Mouse (Mus musculus): ENCODE measurements around the gene Trpm2. TPM values are rescaled to one million over a fixed set of nuclear protein-coding genes. Genes with fewer than 3 reads are reported as not detected.

The Trpm2 gene
- polyA plus RNA-seq, 1 experiment from 2014 or later = 0.63 TPM

- Histone ChIP-seq H3K4me3 (ENCODE audit: low read depth, low read length) (peak overlapping the region; percentile 56), H3K36me3 (ENCODE audit: insufficient read depth) (no peaks in the 10 kb centered on the region), H3K27ac (ENCODE audit: low read depth) (no peak overlapping the region), H3K9ac (peak overlapping the region; percentile 62), H3K4me2 (peak overlapping the region; percentile 80), H3K9me3 (ENCODE audit: low read depth, low read length) (no peaks in the 10 kb centered on the region), H3K4me1 (ENCODE audit: insufficient read depth) (peaks cover 4% of the 10 kb centered on the region; the same call in 1 of the 2 replicates), H3K27me3 (ENCODE audit: insufficient read depth, low read length) (no peaks in the 10 kb centered on the region; the same call in 1 of the 2 replicates)
- ATAC-seq (ENCODE audit: insufficient read depth) (peak; percentile 63; the same call in 1 of the 2 replicates), DNase-seq (peak; percentile 66)
- no peak for TF ChIP-seq CTCF (IDR thresholded peaks at IDR 0.05; ENCODE audit: low read depth)
- WGBS = 3% methylated on average over 14 of the region's 14 CpGs
Measured at GRCm38 (mm10) chr10:77901871-77902210, 68.5 kb downstream of the Trpm2 start.

GRCm38 (mm10) chr10:77900903-77901818 is 69.2 kb downstream of the Trpm2 start:
- Histone ChIP-seq H3K27ac (ENCODE audit: low read depth) (no peak overlapping the region), H3K36me3 (ENCODE audit: insufficient read depth) (no peaks in the 10 kb centered on the region), H3K9ac (no peak overlapping the region), H3K4me1 (ENCODE audit: insufficient read depth) (peaks cover 4% of the 10 kb centered on the region; the same call in 1 of the 2 replicates), H3K4me3 (ENCODE audit: low read depth, low read length) (peak overlapping the region; percentile 56), H3K9me3 (ENCODE audit: low read depth, low read length) (no peaks in the 10 kb centered on the region), H3K27me3 (ENCODE audit: insufficient read depth, low read length) (no peaks in the 10 kb centered on the region; the same call in 1 of the 2 replicates), H3K4me2 (peak overlapping the region; percentile 80)
- ATAC-seq (ENCODE audit: insufficient read depth) = no peak
- WGBS = 84% methylated on average over 27 of the region's 27 CpGs
- TF ChIP-seq CTCF (IDR thresholded peaks at IDR 0.05; ENCODE audit: low read depth) = no peak
- DNase-seq = no peak

GRCm38 (mm10) chr10:77900126-77900525 is 70.2 kb downstream of the Trpm2 start:
- 65% methylated on average over 7 of the region's 7 CpGs for WGBS
- no peak overlapping the region for H3K4me2 ChIP-seq
- no peaks in the 10 kb centered on the region for H3K36me3 ChIP-seq (ENCODE audit: insufficient read depth)
- no peak for TF ChIP-seq CTCF (IDR thresholded peaks at IDR 0.05; ENCODE audit: low read depth)
- DNase-seq = no peak
- no peak overlapping the region for H3K9ac ChIP-seq
- H3K4me1 ChIP-seq (ENCODE audit: insufficient read depth) = peaks cover 4% of the 10 kb centered on the region; the same call in 1 of the 2 replicates
- H3K4me3 ChIP-seq (ENCODE audit: low read depth, low read length) = no peak overlapping the region
- H3K27ac ChIP-seq (ENCODE audit: low read depth) = no peak overlapping the region
- no peak for ATAC-seq (ENCODE audit: insufficient read depth)
- no peaks in the 10 kb centered on the region for H3K9me3 ChIP-seq (ENCODE audit: low read depth, low read length)
- no peaks in the 10 kb centered on the region; the same call in 1 of the 2 replicates for H3K27me3 ChIP-seq (ENCODE audit: insufficient read depth, low read length)

- Histone ChIP-seq H3K4me2 (no peak overlapping the region), H3K4me1 (ENCODE audit: insufficient read depth) (no peaks in the 10 kb centered on the region), H3K4me3 (ENCODE audit: low read depth, low read length) (no peak overlapping the region), H3K9ac (no peak overlapping the region), H3K9me3 (ENCODE audit: low read depth, low read length) (no peaks in the 10 kb centered on the region), H3K36me3 (ENCODE audit: insufficient read depth) (no peaks in the 10 kb centered on the region), H3K27ac (ENCODE audit: low read depth) (no peak overlapping the region), H3K27me3 (ENCODE audit: insufficient read depth, low read length) (no peaks in the 10 kb centered on the region)
- DNase-seq = no peak
- no peak for TF ChIP-seq CTCF (IDR thresholded peaks at IDR 0.05; ENCODE audit: low read depth)
- ATAC-seq (ENCODE audit: insufficient read depth) = no peak
- WGBS = 59% methylated on average over 5 of the region's 5 CpGs
Measured at GRCm38 (mm10) chr10:77895562-77895961, 74.8 kb downstream of the Trpm2 start.

GRCm38 (mm10) chr10:77890987-77891565 is 79.3 kb downstream of the Trpm2 start:
- no peaks in the 10 kb centered on the region for H3K36me3 ChIP-seq (ENCODE audit: insufficient read depth)
- no peak for ATAC-seq (ENCODE audit: insufficient read depth)
- H3K4me1 ChIP-seq (ENCODE audit: insufficient read depth) = no peaks in the 10 kb centered on the region
- H3K9ac ChIP-seq = no peak overlapping the region
- no peaks in the 10 kb centered on the region for H3K9me3 ChIP-seq (ENCODE audit: low read depth, low read length)
- H3K27ac ChIP-seq (ENCODE audit: low read depth) = no peak overlapping the region
- TF ChIP-seq CTCF (IDR thresholded peaks at IDR 0.05; ENCODE audit: low read depth) = no peak
- no peak for DNase-seq
- 76% methylated on average over 8 of the region's 8 CpGs for WGBS
- no peak overlapping the region for H3K4me3 ChIP-seq (ENCODE audit: low read depth, low read length)
- no peak overlapping the region for H3K4me2 ChIP-seq
- no peaks in the 10 kb centered on the region for H3K27me3 ChIP-seq (ENCODE audit: insufficient read depth, low read length)

GRCm38 (mm10) chr10:77886007-77886747 is 84.2 kb downstream of the Trpm2 start:
- Histone ChIP-seq H3K4me3 (ENCODE audit: low read depth, low read length) (no peak overlapping the region), H3K4me2 (no peak overlapping the region), H3K4me1 (ENCODE audit: insufficient read depth) (no peaks in the 10 kb centered on the region), H3K27ac (ENCODE audit: low read depth) (no peak overlapping the region), H3K9ac (no peak overlapping the region), H3K9me3 (ENCODE audit: low read depth, low read length) (no peaks in the 10 kb centered on the region), H3K27me3 (ENCODE audit: insufficient read depth, low read length) (no peaks in the 10 kb centered on the region), H3K36me3 (ENCODE audit: insufficient read depth) (no peaks in the 10 kb centered on the region)
- no peak for ATAC-seq (ENCODE audit: insufficient read depth)
- peak; percentile 31; the same call in 1 of the 2 replicates for TF ChIP-seq CTCF (IDR thresholded peaks at IDR 0.05; ENCODE audit: low read depth)
- WGBS = 42% methylated on average over 12 of the region's 12 CpGs
- peak; percentile 57 for DNase-seq
